ENCODE assay signal across 1 mouse cellular context in genomic region chr14:37164392-37165032, GRCm38 (mm10).
TF ChIP-seq lines count a peak whose summit lies in the region.

No protein-coding gene starts in this region.

TF ChIP-seq in MEL, 35 proteins besides CTCF, POLR2A, EP300 and RAD21:
- no peak for TF ChIP-seq NELFE (IDR thresholded peaks at IDR 0.05; ENCODE audit: low read depth, low read length)
- no peak for TF ChIP-seq MEF2A (IDR thresholded peaks at IDR 0.05; ENCODE audit: extremely low read depth, insufficient replicate concordance, low read depth, low read length, poor library complexity, severe bottlenecking)
- TF ChIP-seq TCF12 (IDR thresholded peaks at IDR 0.05; ENCODE audit: low read depth, low read length), result peak; percentile 44; the same call in 1 of the 2 replicates
- no peak for TF ChIP-seq POLR2AphosphoS2 (IDR thresholded peaks at IDR 0.05; ENCODE audit: low read length)
- TF ChIP-seq POLR2AphosphoS5 (IDR thresholded peaks at IDR 0.05; ENCODE audit: borderline replicate concordance, low read depth, low read length), result no peak
- peak; percentile 52 for TF ChIP-seq TAL1 (IDR thresholded peaks at IDR 0.05; ENCODE audit: low read length)
- TF ChIP-seq ETS1 (IDR thresholded peaks at IDR 0.05; ENCODE audit: low read depth, low read length), result peak; percentile 76
- peak; percentile 15; the same call in 1 of the 2 replicates for TF ChIP-seq RCOR1 (IDR thresholded peaks at IDR 0.05; ENCODE audit: low read depth, low read length)
- TF ChIP-seq NRF1 (IDR thresholded peaks at IDR 0.05; ENCODE audit: insufficient read depth, low read depth, low read length, poor library complexity, severe bottlenecking), result no peak
